ENCODE assay signal across 15 mouse cellular contexts in genomic region chr19:40788004-40788714, GRCm38 (mm10). TPM values are rescaled to one million over a fixed set of nuclear protein-coding genes. Genes with fewer than 3 reads are reported as not detected.
"Had no signal": no experiment of that assay in that cellular context is flagged by ENCODE, and none has a peak within 500 bp of the region (broad histone marks: within the 10 kb centered on the region; RNA-seq: fewer than 3 reads in every experiment).

No protein-coding gene starts in this region.

- H3K4me1 ChIP-seq: limb, embryonic 15.5 days; lung, embryonic 15.5 days; midbrain, embryonic 10.5 days; neural tube, embryonic 12.5 days; stomach, embryonic 15.5 days had no signal

- H3K36me3 ChIP-seq: limb, embryonic 15.5 days; liver, embryonic 15.5 days; lung, embryonic 15.5 days; midbrain, embryonic 10.5 days; neural tube, embryonic 12.5 days; stomach, embryonic 15.5 days had no signal

- H3K4me2 ChIP-seq: limb, embryonic 15.5 days; liver, embryonic 15.5 days; lung, embryonic 15.5 days; neural tube, embryonic 12.5 days; stomach, embryonic 15.5 days had no signal

- DNase-seq: kidney, adult 11 months; kidney, postnatal 10 days; kidney, postnatal 4 days; lung, postnatal 14 days; midbrain, embryonic 14.5 days; right cerebral cortex, postnatal 4 days; spleen, adult 18-20 months had no signal

- H3K9me3 ChIP-seq: limb, embryonic 15.5 days; liver, embryonic 15.5 days; lung, embryonic 15.5 days; midbrain, embryonic 10.5 days; neural tube, embryonic 12.5 days; stomach, embryonic 15.5 days had no signal

- H3K4me3 ChIP-seq: limb, embryonic 15.5 days; liver, embryonic 15.5 days; lung, embryonic 15.5 days; midbrain, embryonic 10.5 days; myocyte; neural tube, embryonic 12.5 days; stomach, embryonic 15.5 days had no signal

- H3K9ac ChIP-seq: limb, embryonic 15.5 days; liver, embryonic 15.5 days; lung, embryonic 15.5 days; neural tube, embryonic 12.5 days; stomach, embryonic 15.5 days had no signal

- H3K27ac ChIP-seq: limb, embryonic 15.5 days; liver, embryonic 15.5 days; lung, embryonic 15.5 days; midbrain, embryonic 10.5 days; neural tube, embryonic 12.5 days; stomach, embryonic 15.5 days had no signal

- H3K27me3 ChIP-seq: limb, embryonic 15.5 days; liver, embryonic 15.5 days; lung, embryonic 15.5 days; neural tube, embryonic 12.5 days; stomach, embryonic 15.5 days had no signal

RNA-seq across cellular contexts. Expression of gene Cc2d2b, which starts 39.6 kb away (rescaled TPM):
- polyA plus RNA-seq: kidney, embryonic 14.5 days; myocyte had no signal
